Mouse (Mus musculus) MEL (cell line): Measurements from ENCODE around the gene Cyfip1. TPM values are rescaled to one million over a fixed set of nuclear protein-coding genes. Genes with fewer than 3 reads are reported as not detected.
"Not testable (repeated sequence)": the region's sequence is repeated elsewhere in the genome, so short reads cannot be mapped to it uniquely, and the experiment has no call there.

Source experiments
- DNase-seq: peaks from one replicate; pipeline ENCODE4 v3.0.0; 2011; ENCODE audit warnings: low read depth, low spot score
- H3K27ac ChIP-seq: 2 replicates; pipeline ENCODE4 v1.5.1; 2012; ENCODE audit warnings: low read depth, mild to moderate bottlenecking, control low read depth, low read length, moderate library complexity; ENCODE audit not compliant: control insufficient read depth
- H3K27me3 ChIP-seq, 2 experiments: fragments of 150-350 bp in 1 of 2; sonication (generic) in 1 of 2; 2 replicates each; pipeline ENCODE4 v1.6.1; 2012; ENCODE audit warnings: low read length in 2 of 2, mild to moderate bottlenecking in 2 of 2, improper control_type of control experiment in 1 of 2, moderate library complexity in 1 of 2; ENCODE audit not compliant: insufficient read depth in 2 of 2, control insufficient read depth in 1 of 2
- H3K36me3 ChIP-seq, 2 experiments: 2 replicates each; pipeline ENCODE4 v1.6.1; 2012 to 2014; ENCODE audit warnings: low read length in 2 of 2, improper control_type of control experiment in 1 of 2, inconsistent platforms in 1 of 2, mild to moderate bottlenecking in 1 of 2; ENCODE audit not compliant: insufficient read depth in 2 of 2, control insufficient read depth in 1 of 2
- H3K4me1 ChIP-seq, 2 experiments: fragments of 150-350 bp in 1 of 2; sonication (generic) in 1 of 2; 2 replicates each; pipeline ENCODE4 v1.6.1; 2012; ENCODE audit warnings: low read length in 2 of 2, improper control_type of control experiment in 1 of 2, mild to moderate bottlenecking in 1 of 2; ENCODE audit not compliant: insufficient read depth in 2 of 2, control insufficient read depth in 1 of 2
- H3K4me3 ChIP-seq, 2 experiments: fragments of 150-350 bp in 1 of 2; sonication (generic) in 1 of 2; 2 replicates each; pipeline ENCODE4 v1.5.1; 2012; ENCODE audit warnings: low read depth in 2 of 2, low read length in 2 of 2, mild to moderate bottlenecking in 2 of 2, moderate library complexity in 2 of 2, control low read depth in 1 of 2, improper control_type of control experiment in 1 of 2; ENCODE audit not compliant: control insufficient read depth in 1 of 2, insufficient read depth in 1 of 2
- H3K79me2 ChIP-seq: 2 replicates; pipeline ENCODE4 v1.6.1; 2012; ENCODE audit warnings: mild to moderate bottlenecking, low read length, moderate library complexity; ENCODE audit not compliant: control insufficient read depth, poor library complexity, insufficient read depth
- H3K9ac ChIP-seq: 2 replicates; pipeline ENCODE4 v1.6.1; 2012; ENCODE audit warnings: low read depth, mild to moderate bottlenecking, control low read depth, low read length, moderate library complexity; ENCODE audit not compliant: control insufficient read depth, poor library complexity, severe bottlenecking
- H3K9me3 ChIP-seq: fragments of 150-350 bp; sonication (generic); replicated peaks from 2 replicates; pipeline ENCODE4 v1.6.1; 2012; ENCODE audit warnings: mild to moderate bottlenecking, low read length, improper control_type of control experiment, moderate library complexity; ENCODE audit not compliant: insufficient read depth
- CHD1 ChIP-seq: IDR thresholded peaks from 2 replicates; pipeline ENCODE4 v1.6.1; 2012; ENCODE audit warnings: low read depth, mild to moderate bottlenecking, inconsistent platforms, low read length, improper control_type of control experiment
- ELF1 ChIP-seq: IDR thresholded peaks from 2 replicates; pipeline ENCODE4 v1.6.1; 2014; ENCODE audit warnings: low read depth, mild to moderate bottlenecking, inconsistent platforms, low read length, improper control_type of control experiment, moderate library complexity
- GABPA ChIP-seq: IDR thresholded peaks from 2 replicates; pipeline ENCODE4 v1.6.1; 2012; ENCODE audit warnings: low read depth, mild to moderate bottlenecking, inconsistent platforms, low read length, improper control_type of control experiment, moderate library complexity
- MAZ ChIP-seq: IDR thresholded peaks from 2 replicates; pipeline ENCODE4 v1.6.1; 2012; ENCODE audit warnings: low read depth, mild to moderate bottlenecking, inconsistent platforms, low read length, improper control_type of control experiment
- MYB ChIP-seq: IDR thresholded peaks from 2 replicates; pipeline ENCODE4 v1.6.1; 2011; ENCODE audit warnings: mild to moderate bottlenecking, low read depth, low read length, improper control_type of control experiment
- RAD21 ChIP-seq: IDR thresholded peaks from 2 replicates; pipeline ENCODE4 v1.6.1; 2011; ENCODE audit warnings: mild to moderate bottlenecking, low read depth, low read length, improper control_type of control experiment
- TBP ChIP-seq: IDR thresholded peaks from 2 replicates; pipeline ENCODE4 v1.8.0; 2011; ENCODE audit warnings: low read depth, low read length, improper control_type of control experiment
- ZMIZ1 ChIP-seq: IDR thresholded peaks from 2 replicates; pipeline ENCODE4 v1.6.1; 2012; ENCODE audit warnings: low read depth, mild to moderate bottlenecking, inconsistent platforms, low read length, improper control_type of control experiment, moderate library complexity
- ZNF384 ChIP-seq: IDR thresholded peaks from 2 replicates; pipeline ENCODE4 v1.6.1; 2012; ENCODE audit warnings: low read depth, mild to moderate bottlenecking, inconsistent platforms, low read length, improper control_type of control experiment
- polyA plus RNA-seq, 2 experiments: library from polyadenylated mRNA; stranded (reverse) in 1 of 2; unstranded in 1 of 2; fragments of >175 nt in 1 of 2; fragments of >200 nt in 1 of 2; gene quantifications; 2 replicates each; pipeline versions ENCODE4 v1.2.1 to v1.2.4; 2012; ENCODE audit warnings: low replicate concordance in 2 of 2, low read depth in 1 of 2; ENCODE audit not compliant: insufficient read length in 2 of 2, insufficient read depth in 1 of 2, missing spikeins in 1 of 2
- total RNA-seq: library from RNA; depleted of rRNA; stranded (reverse); fragments of 300-350 nt; gene quantifications from 2 replicates; pipeline ENCODE4 v1.2.3, GENCODE M21; 2012

Cyfip1 gene
- total and polyA plus RNA-seq, 3 experiments = 18.3 to 124 (median 27.6) TPM

DNA sequence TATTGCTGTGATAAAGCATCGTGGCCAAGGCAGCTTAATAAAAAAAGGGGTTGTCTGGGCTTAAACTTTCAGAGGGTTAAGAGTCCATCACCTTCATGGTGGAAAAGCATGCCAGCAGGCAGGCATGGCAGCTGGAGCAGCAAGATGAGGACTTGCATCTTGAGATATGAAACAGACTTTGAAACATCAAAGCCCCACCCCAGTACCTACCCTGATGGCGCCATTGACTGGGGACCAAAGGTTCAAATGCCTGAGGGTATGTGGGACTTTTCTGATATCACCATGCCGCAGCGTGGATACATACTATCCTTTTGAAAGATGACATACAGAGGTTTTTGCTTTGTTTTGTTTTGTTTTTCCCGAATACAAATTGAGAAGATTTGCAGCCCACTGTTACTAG, 70.6 kb downstream of the Cyfip1 start (continued):
- no peak for TF ChIP-seq ELF1
- TF ChIP-seq MYB = no peak
- TF ChIP-seq MAZ = no peak
- no peak for TF ChIP-seq CHD1
- TF ChIP-seq, all 39 proteins: peak for 0

DNA sequence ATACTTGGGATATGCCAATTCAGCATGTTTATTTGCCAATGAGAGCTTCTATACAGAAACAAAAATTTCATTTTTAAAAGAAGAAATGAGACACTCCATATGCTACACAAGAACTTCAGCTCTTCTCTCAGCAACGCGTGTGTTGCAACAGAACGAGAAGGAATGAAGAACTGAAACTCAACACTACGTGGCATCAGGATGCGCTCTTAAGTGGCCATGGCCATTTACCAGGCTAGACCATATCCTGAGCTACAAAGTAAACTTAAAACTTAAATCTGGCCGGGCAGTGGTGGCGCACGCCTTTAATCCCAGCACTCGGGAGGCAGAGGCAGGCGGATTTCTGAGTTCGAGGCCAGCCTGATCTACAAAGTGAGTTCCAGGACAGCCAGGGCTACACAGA, 76.8 kb downstream of the Cyfip1 start:
- not testable (repeated sequence) for H3K4me3 ChIP-seq, H3K27ac ChIP-seq, H3K79me2 ChIP-seq, H3K9me3 ChIP-seq, H3K27me3 ChIP-seq, H3K9ac ChIP-seq, DNase-seq, H3K36me3 ChIP-seq, H3K4me1 ChIP-seq

DNA sequence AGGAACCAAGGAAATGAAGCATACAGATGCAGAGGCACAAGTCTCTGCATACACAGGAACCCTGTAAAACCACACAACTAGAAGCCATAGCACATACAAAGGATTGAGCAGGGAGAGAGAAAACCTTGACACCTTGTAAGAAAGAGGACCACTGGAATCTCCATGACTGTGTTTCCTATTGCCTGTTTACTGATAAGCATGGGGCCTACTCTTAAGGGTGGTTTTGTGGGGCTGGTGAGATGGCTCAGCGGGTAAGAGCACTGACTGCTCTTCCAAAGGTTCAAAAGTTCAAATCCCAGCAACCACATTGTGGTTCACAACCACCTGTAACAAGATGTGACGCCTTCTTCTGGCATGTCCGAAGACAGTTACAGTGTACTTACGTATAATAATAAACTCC, 85.7 kb downstream of the Cyfip1 start:
- Histone ChIP-seq H3K4me1 (no peaks in the 10 kb centered on the region), H3K4me3 (no peak overlapping the region), H3K9me3 (no peaks in the 10 kb centered on the region), H3K79me2 (no peaks in the 10 kb centered on the region), H3K9ac (no peak overlapping the region), H3K27me3 (no peaks in the 10 kb centered on the region), H3K36me3 (peaks cover 2 to 8% of the 10 kb centered on the region in 2 experiments; a peak in 2 of 4 replicates), H3K27ac (no peak overlapping the region)
- TF ChIP-seq ELF1 = no peak
- TF ChIP-seq TBP = peak; percentile 96
- peak; percentile 33 for DNase-seq

DNA sequence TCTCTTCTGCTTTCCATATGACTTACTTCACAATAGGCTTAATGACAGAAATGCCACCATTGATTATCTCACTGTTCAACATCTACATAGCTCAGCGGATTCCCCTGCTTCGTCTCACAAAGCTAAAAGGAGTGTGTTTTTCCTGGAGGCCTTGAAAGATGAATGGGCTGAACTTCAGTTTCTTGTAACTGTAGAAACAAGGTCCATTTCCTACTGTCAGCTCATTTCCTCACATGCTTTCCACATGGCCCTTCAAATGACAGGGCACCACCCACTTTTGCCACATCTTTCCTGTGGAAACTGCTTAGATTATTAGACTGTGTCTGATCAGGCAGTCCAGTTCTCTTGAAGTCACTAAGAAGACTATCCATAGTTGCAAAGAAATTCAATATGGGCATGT, 87.1 kb downstream of the Cyfip1 start:
- no peak for DNase-seq
- TF ChIP-seq RAD21 (no peak), MAZ (no peak), GABPA (no peak), ZNF384 (no peak), ZMIZ1 (no peak)
- no peaks in the 10 kb centered on the region for H3K27me3 ChIP-seq
- no peak overlapping the region for H3K4me3 ChIP-seq
- H3K27ac ChIP-seq = no peak overlapping the region
- no peak overlapping the region for H3K9ac ChIP-seq
- no peaks in the 10 kb centered on the region for H3K9me3 ChIP-seq
- H3K79me2 ChIP-seq = no peaks in the 10 kb centered on the region
- H3K36me3 ChIP-seq = peaks cover 2 to 11% of the 10 kb centered on the region in 2 experiments; a peak in 2 of 4 replicates
- H3K4me1 ChIP-seq = no peaks in the 10 kb centered on the region
